Mouse (Mus musculus): ENCODE measurements around the gene Ffar4. TPM values are rescaled to one million over a fixed set of nuclear protein-coding genes. Genes with fewer than 3 reads are reported as not detected.
A peak's percentile ranks its signal among the peaks of the same experiment; 100 is the strongest.

Gene Ffar4
- 3.6 and 3.8 TPM in 2 replicates for polyA plus RNA-seq (2015; fragmentation: Nextera tagmentation; extraction: Ambion mirVana)

- peak; percentile 69; the same call in 1 of the 2 replicates for ATAC-seq (ENCODE audit: borderline replicate concordance, extremely low read depth, low FRiP score, low TSS enrichment)
- Histone ChIP-seq H3K27ac (no peak within 1 kb of the TSS), H3K27me3 (peaks cover 50% of the 10 kb centered on the region)
Measured at GRCm38 (mm10) chr19:38096858-38097758, at the start of gene Ffar4. Ffar4 (plus strand) TSS chr19:38097071.

GRCm38 (mm10) chr19:38049686-38050085, 47.2 kb upstream of the Ffar4 start:
- Histone ChIP-seq H3K27me3 (no peaks in the 10 kb centered on the region), H3K9ac (no peak overlapping the region), H3K9me3 (no peaks in the 10 kb centered on the region), H3K4me1 (peaks cover 9% of the 10 kb centered on the region; the same call in 1 of the 2 replicates), H3K4me2 (no peak overlapping the region), H3K36me3 (no peaks in the 10 kb centered on the region), H3K4me3 (no peak overlapping the region), H3K27ac (no peak overlapping the region)
- ATAC-seq (ENCODE audit: borderline replicate concordance, extremely low read depth, low FRiP score, low TSS enrichment), result no peak
- 100% methylated on average over 1 of the region's 1 CpGs for WGBS

More at GRCm38 (mm10) chr19:38096858-38097758, at the start of gene Ffar4:
- peak within 1 kb of the TSS; percentile 60 for H3K4me2 ChIP-seq
- no peaks in the 10 kb centered on the region for H3K9me3 ChIP-seq
- no peaks in the 10 kb centered on the region for H3K36me3 ChIP-seq
- H3K9ac ChIP-seq, result no peak within 1 kb of the TSS
- under 1% methylated on average over 77 of the region's 77 CpGs for WGBS
- H3K4me3 ChIP-seq, result peak within 1 kb of the TSS; percentile 35
- H3K4me1 ChIP-seq, result peaks cover 11% of the 10 kb centered on the region

GRCm38 (mm10) chr19:38053227-38054041, 43.4 kb upstream of the Ffar4 start:
- H3K27ac ChIP-seq, result peak overlapping the region; percentile 62
- H3K36me3 ChIP-seq, result peaks cover 9% of the 10 kb centered on the region
- no peak for ATAC-seq (ENCODE audit: borderline replicate concordance, extremely low read depth, low FRiP score, low TSS enrichment)
- no peaks in the 10 kb centered on the region for H3K27me3 ChIP-seq
- peak overlapping the region; percentile 47 for H3K9ac ChIP-seq
- peak overlapping the region; percentile 89 for H3K4me3 ChIP-seq
- peaks cover 23% of the 10 kb centered on the region for H3K4me1 ChIP-seq
- no peaks in the 10 kb centered on the region for H3K9me3 ChIP-seq
- WGBS, result 21% methylated on average over 8 of the region's 8 CpGs
- H3K4me2 ChIP-seq, result peak overlapping the region; percentile 78

GRCm38 (mm10) chr19:38054149-38054719, 42.6 kb upstream of the Ffar4 start:
- under 1% methylated on average over 23 of the region's 23 CpGs for WGBS
- peak overlapping the region; percentile 78 for H3K4me2 ChIP-seq
- peak overlapping the region; percentile 62 for H3K27ac ChIP-seq

GRCm38 (mm10) chr19:38054720-38055192, 42.1 kb upstream of the Ffar4 start, which contains the start of gene Cep55:
Cep55 (plus strand) TSS chr19:38055011.
- under 1% methylated on average over 36 of the region's 36 CpGs for WGBS
- H3K4me2 ChIP-seq, result peak within 1 kb of the TSS; percentile 78
- peak within 1 kb of the TSS; percentile 78 for H3K9ac ChIP-seq
- peaks cover 23% of the 10 kb centered on the region for H3K4me1 ChIP-seq
- peak within 1 kb of the TSS; percentile 76 for H3K27ac ChIP-seq
- no peaks in the 10 kb centered on the region for H3K9me3 ChIP-seq
- peaks cover 20% of the 10 kb centered on the region for H3K36me3 ChIP-seq
- H3K27me3 ChIP-seq, result no peaks in the 10 kb centered on the region
- H3K4me3 ChIP-seq, result peak within 1 kb of the TSS; percentile 89
- peak; percentile 97 for ATAC-seq (ENCODE audit: borderline replicate concordance, extremely low read depth, low FRiP score, low TSS enrichment)

More at GRCm38 (mm10) chr19:38054149-38054719, 42.6 kb upstream of the Ffar4 start:
- Histone ChIP-seq H3K36me3 (peaks cover 16% of the 10 kb centered on the region), H3K9me3 (no peaks in the 10 kb centered on the region), H3K4me1 (peaks cover 23% of the 10 kb centered on the region), H3K27me3 (no peaks in the 10 kb centered on the region), H3K9ac (peak overlapping the region; percentile 47), H3K4me3 (peak overlapping the region; percentile 89)
- ATAC-seq (ENCODE audit: borderline replicate concordance, extremely low read depth, low FRiP score, low TSS enrichment), result peak; percentile 88; the same call in 1 of the 2 replicates

GRCm38 (mm10) chr19:38055798-38056197, 41.1 kb upstream of the Ffar4 start:
- peaks cover 30% of the 10 kb centered on the region for H3K36me3 ChIP-seq
- H3K4me1 ChIP-seq, result peaks cover 23% of the 10 kb centered on the region
- no peaks in the 10 kb centered on the region for H3K9me3 ChIP-seq
- peak overlapping the region; percentile 78; the same call in 1 of the 2 replicates for H3K9ac ChIP-seq
- no peak for ATAC-seq (ENCODE audit: borderline replicate concordance, extremely low read depth, low FRiP score, low TSS enrichment)
- H3K27me3 ChIP-seq, result no peaks in the 10 kb centered on the region
- peak overlapping the region; percentile 89 for H3K4me3 ChIP-seq
- peak overlapping the region; percentile 77 for H3K4me2 ChIP-seq
- 8% methylated on average over 6 of the region's 6 CpGs for WGBS
- no peak overlapping the region for H3K27ac ChIP-seq

GRCm38 (mm10) chr19:38056276-38056675, 40.6 kb upstream of the Ffar4 start:
- ATAC-seq (ENCODE audit: borderline replicate concordance, extremely low read depth, low FRiP score, low TSS enrichment), result no peak
- Histone ChIP-seq H3K27me3 (no peaks in the 10 kb centered on the region), H3K36me3 (peaks cover 35% of the 10 kb centered on the region), H3K4me2 (peak overlapping the region; percentile 77), H3K9ac (no peak overlapping the region), H3K4me1 (peaks cover 23% of the 10 kb centered on the region), H3K27ac (no peak overlapping the region), H3K9me3 (no peaks in the 10 kb centered on the region), H3K4me3 (peak overlapping the region; percentile 89)
- 45% methylated on average over 3 of the region's 3 CpGs for WGBS

- Histone ChIP-seq H3K4me2 (no peak overlapping the region; the same call in 1 of the 2 replicates), H3K36me3 (peaks cover 39% of the 10 kb centered on the region), H3K9me3 (no peaks in the 10 kb centered on the region), H3K27me3 (no peaks in the 10 kb centered on the region), H3K4me3 (no peak overlapping the region), H3K9ac (no peak overlapping the region), H3K27ac (no peak overlapping the region), H3K4me1 (peaks cover 23% of the 10 kb centered on the region)
- no peak for ATAC-seq (ENCODE audit: borderline replicate concordance, extremely low read depth, low FRiP score, low TSS enrichment)
- WGBS, result 85% methylated on average over 8 of the region's 8 CpGs
Measured at GRCm38 (mm10) chr19:38056931-38057330, 39.9 kb upstream of the Ffar4 start.

- Histone ChIP-seq H3K4me2 (no peak overlapping the region), H3K4me1 (no peaks in the 10 kb centered on the region), H3K4me3 (no peak overlapping the region), H3K27me3 (no peaks in the 10 kb centered on the region), H3K9me3 (no peaks in the 10 kb centered on the region), H3K9ac (no peak overlapping the region), H3K27ac (no peak overlapping the region), H3K36me3 (peaks cover 55% of the 10 kb centered on the region)
- WGBS, result 83% methylated on average over 3 of the region's 3 CpGs
- no peak for ATAC-seq (ENCODE audit: borderline replicate concordance, extremely low read depth, low FRiP score, low TSS enrichment)
Measured at GRCm38 (mm10) chr19:38063201-38063600, 33.7 kb upstream of the Ffar4 start.

- Histone ChIP-seq H3K4me2 (no peak overlapping the region), H3K27ac (no peak overlapping the region), H3K4me1 (no peaks in the 10 kb centered on the region), H3K36me3 (peaks cover 53% of the 10 kb centered on the region), H3K4me3 (no peak overlapping the region), H3K27me3 (no peaks in the 10 kb centered on the region), H3K9me3 (no peaks in the 10 kb centered on the region), H3K9ac (no peak overlapping the region)
- no peak for ATAC-seq (ENCODE audit: borderline replicate concordance, extremely low read depth, low FRiP score, low TSS enrichment)
- WGBS, result 90% methylated on average over 1 of the region's 1 CpGs
Measured at GRCm38 (mm10) chr19:38064051-38064450, 32.8 kb upstream of the Ffar4 start.

GRCm38 (mm10) chr19:38073226-38073625, 23.6 kb upstream of the Ffar4 start:
- Histone ChIP-seq H3K27ac (no peak overlapping the region), H3K4me2 (no peak overlapping the region), H3K36me3 (peaks cover 46% of the 10 kb centered on the region), H3K4me1 (no peaks in the 10 kb centered on the region), H3K27me3 (no peaks in the 10 kb centered on the region), H3K9me3 (no peaks in the 10 kb centered on the region), H3K4me3 (no peak overlapping the region), H3K9ac (no peak overlapping the region)
- no peak for ATAC-seq (ENCODE audit: borderline replicate concordance, extremely low read depth, low FRiP score, low TSS enrichment)
- 86% methylated on average over 5 of the region's 5 CpGs for whole genome bisulfite sequencing
